Mouse (Mus musculus) hindbrain, postnatal 0 days (tissue): ENCODE measurements around the gene Nudt3. TPM values are rescaled to one million over a fixed set of nuclear protein-coding genes. Genes with fewer than 3 reads are reported as not detected.

Source experiments
- ATAC-seq: fragments of 200-750 bp; cut with Nextera tagmentation; 2 replicates; pipeline ENCODE4 v1.8.0; 2017; ENCODE audit warnings: mild to moderate bottlenecking, moderate TSS enrichment, moderate library complexity
- DNase-seq: peaks from one replicate; pipeline ENCODE4 v3.0.0-alpha.2; 2015; ENCODE audit warnings: low spot score
- H3K27ac ChIP-seq: fragments of 300-500 bp; sonication (generic); 2 replicates; pipeline ENCODE4 v1.5.1; 2014; ENCODE audit warnings: mild to moderate bottlenecking
- H3K27me3 ChIP-seq: fragments of 300-500 bp; sonication (generic); 2 replicates; pipeline ENCODE4 v1.6.1; 2014; ENCODE audit warnings: low read length, mixed read lengths; ENCODE audit not compliant: insufficient read depth
- H3K36me3 ChIP-seq: fragments of 300-500 bp; sonication (generic); 2 replicates; pipeline ENCODE4 v1.6.1; 2014; ENCODE audit warnings: low read length, mixed read lengths; ENCODE audit not compliant: insufficient read depth
- H3K4me1 ChIP-seq: fragments of 300-500 bp; sonication (generic); 2 replicates; pipeline ENCODE4 v1.6.1; 2014; ENCODE audit warnings: antibody characterized with exemption, low read length, mixed read lengths; ENCODE audit not compliant: insufficient read depth
- H3K4me2 ChIP-seq: fragments of 300-500 bp; sonication (generic); 2 replicates; pipeline ENCODE4 v1.6.1; 2014; ENCODE audit warnings: low read depth, mild to moderate bottlenecking, low read length, moderate library complexity, mixed read lengths
- H3K4me3 ChIP-seq: fragments of 300-500 bp; sonication (generic); 2 replicates; pipeline ENCODE4 v1.5.1; 2014; ENCODE audit warnings: low read length
- H3K9ac ChIP-seq: fragments of 300-500 bp; sonication (generic); replicated peaks from 2 replicates; pipeline ENCODE4 v1.6.1; 2014; ENCODE audit warnings: mild to moderate bottlenecking, low read length, moderate library complexity, mixed read lengths
- H3K9me3 ChIP-seq: fragments of 300-500 bp; sonication (generic); 2 replicates; pipeline ENCODE4 v1.6.1; 2016; ENCODE audit warnings: low read length, mixed read lengths
- CTCF ChIP-seq: IDR thresholded peaks from 2 replicates; pipeline ENCODE4 v1.5.1; 2016; ENCODE audit warnings: antibody characterized with exemption, control low read depth, low read depth
- WGBS: fragments of 180-500 bp; shearing (Covaris S2); extraction: QIAGEN DNeasy Blood & Tissue Kit; methylation state at CpG from one replicate; pipeline ENCODE4 v1.1.7; 2014; 5-methylcytosine and 5-hydroxymethylcytosine counted together
- polyA plus RNA-seq: library from polyadenylated mRNA; unstranded; fragments of >200 nt; fragmentation: Nextera tagmentation; extraction: Ambion mirVana; gene quantifications from 2 replicates; pipeline ENCODE4 v1.2.1, GENCODE M21; 2015
- total RNA-seq: library from RNA; depleted of rRNA; stranded (reverse); fragments of >200 nt; gene quantifications from 2 replicates; pipeline ENCODE4 v1.2.3, GENCODE M21; 2014; rRNA removed

Nudt3 gene
- total RNA-seq: 252 and 264 TPM in 2 replicates
- 210 and 220 TPM in 2 replicates for polyA plus RNA-seq

DNA sequence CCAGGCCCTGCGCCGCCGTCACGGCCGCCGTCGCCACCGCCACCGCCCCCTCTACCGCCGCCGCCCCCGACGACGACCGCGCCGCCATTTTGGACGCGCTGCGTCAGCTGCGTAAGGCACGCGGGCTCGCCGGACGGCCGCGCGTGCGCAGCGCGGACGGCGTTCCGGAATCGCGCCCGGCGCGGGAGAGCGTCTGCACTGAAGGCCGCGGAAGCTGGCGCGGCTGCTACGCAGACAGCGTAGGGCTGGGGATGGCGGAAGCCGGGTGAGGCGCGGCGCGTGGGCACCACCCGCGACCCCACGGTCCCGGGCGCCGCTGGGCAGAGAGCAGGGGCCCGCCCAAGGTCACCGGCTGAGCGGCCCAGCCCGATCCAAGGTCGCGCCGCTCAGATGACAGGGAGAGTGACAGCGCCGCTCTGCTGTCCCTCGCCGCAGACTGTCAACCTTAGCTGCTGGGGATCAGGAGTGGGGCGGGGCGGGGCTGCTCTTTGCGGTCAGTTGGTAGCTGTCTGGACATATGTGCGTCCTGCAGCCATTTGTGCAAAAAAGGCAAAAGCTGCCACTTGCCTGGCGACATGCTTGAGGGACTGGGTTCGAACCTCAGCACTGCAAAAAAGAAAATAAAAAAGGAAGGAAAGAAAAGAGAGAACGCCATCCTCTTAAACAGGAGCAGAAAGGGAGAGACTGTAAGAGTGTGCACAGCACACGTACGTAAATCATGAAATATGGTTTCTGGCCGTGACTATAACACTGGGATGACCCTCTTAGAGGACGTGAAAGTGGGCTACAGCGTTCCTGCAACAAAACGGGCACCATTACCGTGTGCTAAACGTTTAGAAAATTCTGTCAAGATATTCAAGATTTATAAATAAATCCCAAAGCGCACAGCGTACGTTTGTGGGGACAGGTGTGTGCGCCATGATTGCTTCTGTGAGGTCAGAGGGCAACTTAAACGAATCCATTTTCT lies at the start of gene Nudt3:
TSS of gene Nudt3 (minus strand) at position 136 of the 967 bp plus-strand sequence.
- Histone ChIP-seq H3K9me3 (no peaks in the 10 kb centered on the region), H3K27ac (peak within 1 kb of the TSS; percentile 99), H3K4me3 (peak within 1 kb of the TSS; percentile 93), H3K27me3 (no peaks in the 10 kb centered on the region), H3K4me1 (peaks cover 5% of the 10 kb centered on the region), H3K9ac (peak within 1 kb of the TSS; percentile 99), H3K36me3 (no peaks in the 10 kb centered on the region), H3K4me2 (peak within 1 kb of the TSS; percentile 82)
- 7% methylated on average over 86 of the region's 91 CpGs for WGBS
- peak; percentile 98 for DNase-seq
- ATAC-seq: peak; percentile 90
- TF ChIP-seq CTCF: 0 out of 2 replicates have a peak, but pooled peaks have one; percentile 17

- Histone ChIP-seq H3K9ac (no peak overlapping the region), H3K36me3 (no peaks in the 10 kb centered on the region), H3K4me1 (no peaks in the 10 kb centered on the region), H3K27ac (no peak overlapping the region), H3K4me3 (no peak overlapping the region), H3K9me3 (no peaks in the 10 kb centered on the region), H3K27me3 (no peaks in the 10 kb centered on the region), H3K4me2 (no peak overlapping the region)
- DNase-seq (no peak), ATAC-seq (no peak)
- WGBS: 82% methylated on average over 6 of the region's 6 CpGs
- no peak for TF ChIP-seq CTCF
Measured at GRCm38 (mm10) chr17:27671720-27672119, 48.4 kb upstream of the Nudt3 start.

DNA sequence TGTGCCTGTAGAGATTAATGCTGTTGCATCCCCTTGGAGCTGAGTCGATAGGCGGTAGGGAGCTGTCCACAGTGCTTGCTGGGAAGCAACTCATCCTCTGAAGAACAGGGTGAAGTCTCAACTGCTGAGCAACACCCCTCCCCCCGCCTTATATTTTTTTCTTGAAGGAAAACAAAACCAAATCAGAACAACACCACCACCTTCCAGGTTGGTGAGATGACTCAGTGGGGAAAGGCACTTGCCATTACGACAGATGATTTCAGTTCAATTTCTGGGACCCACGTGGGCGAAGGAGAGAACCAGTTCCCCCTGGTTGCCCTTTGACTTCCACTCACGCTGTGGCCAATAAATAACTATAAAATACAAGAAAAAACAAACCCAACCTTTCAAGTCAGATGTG lies 35.5 kb upstream of the Nudt3 start:
- H3K4me1 ChIP-seq: peaks cover 8% of the 10 kb centered on the region; the same call in 1 of the 2 replicates
- no peak overlapping the region for H3K4me3 ChIP-seq
- 81% methylated on average over 7 of the region's 7 CpGs for WGBS
- TF ChIP-seq CTCF: no peak
- no peaks in the 10 kb centered on the region for H3K36me3 ChIP-seq
- H3K9ac ChIP-seq: no peak overlapping the region
- no peak overlapping the region for H3K27ac ChIP-seq
- no peak overlapping the region for H3K4me2 ChIP-seq
- H3K9me3 ChIP-seq: no peaks in the 10 kb centered on the region
- no peaks in the 10 kb centered on the region for H3K27me3 ChIP-seq
- ATAC-seq: no peak
- DNase-seq: no peak

- H3K4me1 ChIP-seq: peaks cover 8% of the 10 kb centered on the region; the same call in 1 of the 2 replicates
- ATAC-seq: no peak
- no peaks in the 10 kb centered on the region for H3K36me3 ChIP-seq
- H3K9me3 ChIP-seq: no peaks in the 10 kb centered on the region
- peak overlapping the region; percentile 36; the same call in 1 of the 2 replicates for H3K27ac ChIP-seq
- 59% methylated on average over 8 of the region's 8 CpGs for WGBS
- DNase-seq: peak; percentile 32
- H3K9ac ChIP-seq: no peak overlapping the region
- H3K27me3 ChIP-seq: no peaks in the 10 kb centered on the region
- H3K4me2 ChIP-seq: peak overlapping the region; percentile 72
- TF ChIP-seq CTCF: no peak
- H3K4me3 ChIP-seq: 0 out of 2 replicates have a peak overlapping the region, but pooled peaks have one; percentile 61
Measured at GRCm38 (mm10) chr17:27657123-27657522, 33.8 kb upstream of the Nudt3 start.

DNA sequence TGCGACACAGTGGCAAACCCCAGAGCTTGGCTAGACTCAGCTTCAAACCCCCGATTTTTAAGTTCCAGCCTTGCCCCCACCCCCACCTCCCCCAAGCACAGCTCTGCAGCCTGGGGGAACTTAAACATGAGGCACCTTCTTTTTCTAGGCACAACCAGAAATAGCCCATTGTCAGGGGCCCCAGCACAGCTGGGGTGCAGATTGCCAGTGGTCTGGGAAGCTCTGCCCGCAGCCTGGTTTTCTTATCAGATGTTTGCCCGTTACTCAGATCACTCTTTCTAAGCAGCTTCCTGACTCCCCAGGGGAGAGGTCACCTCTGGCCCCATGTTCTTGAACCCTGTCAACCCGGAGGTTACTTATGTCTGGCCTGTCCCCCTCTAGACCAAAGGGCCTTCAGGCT lies 33.1 kb upstream of the Nudt3 start:
- 18% methylated on average over 5 of the region's 5 CpGs for WGBS
- H3K9ac ChIP-seq: peak overlapping the region; percentile 57
- no peak for TF ChIP-seq CTCF
- peak overlapping the region; percentile 61 for H3K4me3 ChIP-seq
- H3K36me3 ChIP-seq: no peaks in the 10 kb centered on the region
- no peak for ATAC-seq
- H3K27me3 ChIP-seq: no peaks in the 10 kb centered on the region
- H3K4me2 ChIP-seq: peak overlapping the region; percentile 72
- peak overlapping the region; percentile 80 for H3K27ac ChIP-seq
- DNase-seq: no peak
- no peaks in the 10 kb centered on the region for H3K9me3 ChIP-seq
- H3K4me1 ChIP-seq: peaks cover 8% of the 10 kb centered on the region; the same call in 1 of the 2 replicates

DNA sequence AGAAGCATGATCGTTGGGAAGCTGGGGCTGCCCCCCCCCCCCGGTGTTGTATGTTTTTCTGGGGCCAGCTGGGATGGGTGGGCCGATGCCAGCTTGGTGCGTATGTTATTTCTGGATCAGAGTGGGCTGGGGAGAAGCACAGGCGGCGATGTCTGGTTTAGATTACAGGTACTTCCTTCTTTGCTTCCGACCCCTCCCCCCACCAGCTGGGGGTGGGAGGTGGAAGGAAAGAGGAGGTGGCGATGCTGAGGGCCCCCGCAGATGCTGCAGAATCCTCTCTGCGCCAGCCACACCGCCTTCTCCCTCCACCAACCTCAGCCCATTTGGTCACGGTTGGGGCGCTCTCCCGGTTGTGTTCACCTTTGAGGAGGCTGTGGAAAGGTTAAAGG lies 32.7 kb upstream of the Nudt3 start:
- Histone ChIP-seq H3K4me1 (peaks cover 8% of the 10 kb centered on the region; the same call in 1 of the 2 replicates), H3K4me3 (peak overlapping the region; percentile 61), H3K36me3 (no peaks in the 10 kb centered on the region), H3K9me3 (no peaks in the 10 kb centered on the region), H3K27ac (peak overlapping the region; percentile 80), H3K27me3 (no peaks in the 10 kb centered on the region), H3K9ac (peak overlapping the region; percentile 57), H3K4me2 (peak overlapping the region; percentile 72)
- DNase-seq (peak; percentile 54), ATAC-seq (peak; percentile 27)
- no peak for TF ChIP-seq CTCF
- 2% methylated on average over 14 of the region's 14 CpGs for WGBS
